In genomic region chr14:121724501-121724900, GRCm38 (mm10) we compare ENCODE assay signal across 19 mouse cellular contexts.
"Had no signal": no experiment of that assay in that cellular context is flagged by ENCODE, and none has a peak within 500 bp of the region (broad histone marks: within the 10 kb centered on the region; RNA-seq: fewer than 3 reads in every experiment).

No protein-coding gene starts in this region.

- H3K36me3 ChIP-seq: hindbrain, embryonic 15.5 days; lung, embryonic 15.5 days; midbrain, embryonic 15.5 days; neural tube, embryonic 13.5 days; stomach, embryonic 15.5 days had no signal

- H3K27me3 ChIP-seq: hindbrain, embryonic 15.5 days; lung, embryonic 15.5 days; midbrain, embryonic 15.5 days; neural tube, embryonic 13.5 days; stomach, embryonic 15.5 days had no signal

- H3K4me2 ChIP-seq: hindbrain, embryonic 15.5 days; liver, embryonic 11.5 days; lung, embryonic 15.5 days; midbrain, embryonic 11.5 days; midbrain, embryonic 15.5 days; neural tube, embryonic 13.5 days; stomach, embryonic 15.5 days had no signal

- DNase-seq: layer of hippocampus, postnatal 36 days; lung, adult 18-20 months; lung, postnatal 10 days; lung, postnatal 36 days; retina, postnatal 1 day; right cerebral cortex, postnatal 25 days; spleen, adult 18-20 months; thymus, postnatal 25 days had no signal

- H3K4me3 ChIP-seq: hindbrain, embryonic 15.5 days; left cerebral cortex, adult 2 months; lung, embryonic 15.5 days; midbrain, embryonic 15.5 days; neural tube, embryonic 13.5 days; stomach, embryonic 15.5 days had no signal

- H3K4me1 ChIP-seq: megakaryocyte, embryonic 14.5 days had no signal

- H3K27ac ChIP-seq: hindbrain, embryonic 15.5 days; left cerebral cortex, adult 2 months; liver, embryonic 14.5 days; lung, embryonic 15.5 days; midbrain, embryonic 15.5 days; neural tube, embryonic 13.5 days; stomach, embryonic 15.5 days had no signal

- H3K9ac ChIP-seq: hindbrain, embryonic 15.5 days; liver, embryonic 14.5 days; lung, embryonic 15.5 days; midbrain, embryonic 15.5 days; neural tube, embryonic 13.5 days; stomach, embryonic 15.5 days had no signal

- H3K9me3 ChIP-seq: hindbrain, embryonic 15.5 days; lung, embryonic 15.5 days; megakaryocyte, embryonic 14.5 days; midbrain, embryonic 15.5 days; neural tube, embryonic 13.5 days; stomach, embryonic 15.5 days had no signal

- ATAC-seq: intestine, postnatal 0 days; midbrain, embryonic 15.5 days had no signal
